Mouse (Mus musculus): ENCODE data around the gene Cidec.

Gene Cidec

GRCm38 (mm10) chr6:113444207-113444965 lies 8.8 kb upstream of the Cidec start:
- no peak for DNase-seq (ENCODE audit: inconsistent age in 2 of 2, low spot score in 1 of 2)

GRCm38 (mm10) chr6:113443091-113443490 lies 7.5 kb upstream of the Cidec start:
- DNase-seq (ENCODE audit: inconsistent age in 2 of 2, low spot score in 1 of 2): peak in 1 of 2 experiments; percentile 40

DNA sequence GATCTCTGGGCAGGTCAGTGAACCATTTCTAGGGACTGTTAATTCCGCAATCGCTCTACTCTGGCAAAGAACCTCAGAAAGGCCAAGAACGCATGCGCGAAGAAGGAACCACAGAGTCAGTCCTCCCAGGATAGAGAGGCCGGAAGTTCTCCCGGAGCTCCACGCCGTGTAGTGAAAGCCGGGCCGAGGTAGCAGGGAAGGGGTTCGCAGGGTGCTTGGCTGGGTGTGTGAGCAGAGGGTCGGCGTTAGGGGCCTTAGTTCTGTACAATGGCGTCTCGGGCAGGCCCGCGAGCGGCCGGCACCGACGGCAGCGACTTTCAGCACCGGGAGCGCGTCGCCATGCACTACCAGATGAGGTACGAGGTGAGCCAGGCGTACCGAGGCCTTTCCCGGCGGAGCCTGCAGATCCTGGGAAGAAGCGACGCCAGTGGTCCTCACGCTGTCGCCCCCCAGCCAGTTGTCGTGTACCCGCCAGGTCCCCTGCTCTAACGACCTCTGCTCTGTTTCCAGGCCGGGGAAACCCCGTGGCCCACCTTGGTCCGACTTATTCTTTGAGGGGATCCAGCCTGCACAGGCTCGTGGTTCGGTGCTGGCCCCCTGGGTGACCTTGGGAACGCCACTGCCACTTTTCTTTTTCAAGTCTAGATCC lies 7.0 kb upstream of the Cidec start, which contains the start of gene Jagn1:
TSS of gene Jagn1 (plus strand) at position 128 of the 649 bp plus-strand sequence.
- DNase-seq (ENCODE audit: inconsistent age in 2 of 2, low spot score in 1 of 2): peak; percentile 92 to 98

GRCm38 (mm10) chr6:113442087-113442441 lies 6.5 kb upstream of the Cidec start:
- DNase-seq (ENCODE audit: inconsistent age in 2 of 2, low spot score in 1 of 2): no peak

DNA sequence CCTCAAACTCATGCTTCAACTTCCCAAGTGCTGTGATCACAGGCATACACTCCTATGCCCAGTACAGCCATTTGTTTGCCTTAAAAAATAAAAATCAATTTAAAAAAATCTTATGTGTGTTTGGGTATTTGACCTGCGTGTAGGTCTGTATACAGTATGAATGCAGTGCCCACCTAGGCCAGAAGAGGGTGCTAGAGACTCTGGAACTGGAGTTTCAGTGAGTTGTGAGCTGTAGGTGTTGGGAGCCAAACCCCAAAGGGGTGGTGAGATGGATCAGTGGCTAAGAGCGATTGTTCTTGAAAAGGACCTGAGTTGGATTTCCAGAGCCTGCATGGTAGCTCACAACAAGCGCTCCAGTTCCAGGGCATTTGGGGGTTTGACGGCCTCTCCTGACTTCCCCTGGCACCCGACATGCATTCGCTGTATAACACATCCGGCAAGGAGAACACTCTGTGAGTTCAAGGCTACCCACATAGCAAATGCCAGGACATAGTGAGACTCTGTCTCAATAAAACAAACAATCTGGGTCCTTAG lies 5.7 kb upstream of the Cidec start:
- DNase-seq (ENCODE audit: inconsistent age in 2 of 2, low spot score in 1 of 2): peak; percentile 71 to 93

DNA sequence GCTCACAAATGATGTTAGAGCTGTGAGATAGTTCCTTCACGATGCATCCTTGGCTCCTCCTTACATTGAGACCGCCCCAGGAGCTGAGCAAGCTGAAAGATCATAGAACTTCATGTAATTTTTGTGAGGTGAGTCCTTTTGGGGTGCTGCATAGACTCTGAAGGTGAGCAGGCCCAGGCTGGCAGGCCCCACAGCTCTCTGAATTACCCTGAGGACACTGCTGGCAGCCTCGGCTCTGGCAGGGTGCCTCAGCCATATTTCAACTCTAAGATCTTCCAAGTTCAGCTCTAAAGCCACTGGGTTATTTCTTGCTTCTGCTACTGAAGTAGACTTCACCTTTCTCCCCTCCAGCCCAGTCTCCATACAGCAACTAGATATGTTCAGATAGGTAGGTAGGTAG lies 5.1 kb upstream of the Cidec start:
- DNase-seq (ENCODE audit: inconsistent age in 2 of 2, low spot score in 1 of 2): peak; percentile 14 to 64

GRCm38 (mm10) chr6:113438721-113439430 lies 3.3 kb upstream of the Cidec start:
- peak in 1 of 2 experiments; percentile 57 for DNase-seq (ENCODE audit: inconsistent age in 2 of 2, low spot score in 1 of 2)

GRCm38 (mm10) chr6:113437135-113437534 lies 1.6 kb upstream of the Cidec start:
- no peak for DNase-seq (ENCODE audit: inconsistent age in 2 of 2, low spot score in 1 of 2)

- peak in 1 of 2 experiments; percentile 54 for DNase-seq (ENCODE audit: inconsistent age in 2 of 2, low spot score in 1 of 2)
Measured at GRCm38 (mm10) chr6:113434691-113435090, 869 bp downstream of the Cidec start.

GRCm38 (mm10) chr6:113433661-113434060 lies 1.9 kb downstream of the Cidec start:
- no peak for DNase-seq (ENCODE audit: inconsistent age in 2 of 2, low spot score in 1 of 2)

- no peak for DNase-seq (ENCODE audit: inconsistent age in 2 of 2, low spot score in 1 of 2)
Measured at GRCm38 (mm10) chr6:113431801-113432200, 3.8 kb downstream of the Cidec start.

DNA sequence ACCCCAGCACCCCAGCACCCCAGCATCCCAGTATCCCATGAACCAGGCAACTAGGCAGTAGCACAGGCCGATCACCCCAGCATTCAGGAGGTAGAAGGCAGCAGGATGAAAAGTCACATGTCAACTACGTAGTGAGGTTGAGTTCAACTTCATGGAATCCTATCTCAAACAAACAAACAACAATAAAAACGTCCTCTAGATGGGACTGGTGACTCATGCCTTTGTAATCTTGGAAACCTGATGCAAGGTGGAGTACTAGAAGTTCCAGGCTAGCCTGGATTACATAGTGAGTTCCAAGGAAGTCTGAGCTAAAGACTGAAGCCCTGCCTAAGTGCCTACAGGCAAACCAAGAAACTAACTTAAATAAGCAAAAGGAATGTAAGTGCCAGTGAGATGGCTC lies 4.7 kb downstream of the Cidec start:
- no peak for DNase-seq (ENCODE audit: inconsistent age in 2 of 2, low spot score in 1 of 2)

DNA sequence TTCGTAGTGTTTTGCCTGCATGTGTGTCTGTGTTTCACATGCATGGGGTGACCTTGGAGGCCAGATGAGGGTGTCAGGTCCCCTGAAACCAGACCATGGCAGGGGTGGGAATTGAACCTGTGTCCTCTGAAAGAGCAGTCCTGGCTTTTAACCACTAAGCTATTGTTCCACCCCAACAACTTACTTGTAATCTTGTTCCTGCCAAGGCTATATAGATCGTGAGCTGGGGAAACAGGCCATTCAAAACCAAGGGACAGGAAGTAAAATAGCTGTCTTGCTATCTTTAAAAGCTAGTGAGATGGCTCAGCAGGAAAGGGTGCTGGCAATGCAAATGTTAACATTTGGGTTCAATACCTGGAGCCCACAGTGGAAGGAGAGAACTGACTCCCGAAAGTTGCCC lies 5.6 kb downstream of the Cidec start:
- DNase-seq (ENCODE audit: inconsistent age in 2 of 2, low spot score in 1 of 2): no peak

- DNase-seq (ENCODE audit: inconsistent age in 2 of 2, low spot score in 1 of 2): no peak
Measured at GRCm38 (mm10) chr6:113428006-113428405, 7.6 kb downstream of the Cidec start.

GRCm38 (mm10) chr6:113427397-113427796 lies 8.2 kb downstream of the Cidec start:
- peak in 1 of 2 experiments; percentile 58 for DNase-seq (ENCODE audit: inconsistent age in 2 of 2, low spot score in 1 of 2)

- no peak for DNase-seq (ENCODE audit: inconsistent age in 2 of 2, low spot score in 1 of 2)
Measured at GRCm38 (mm10) chr6:113426696-113427095, 8.9 kb downstream of the Cidec start.

GRCm38 (mm10) chr6:113424187-113424586 lies 11.4 kb downstream of the Cidec start:
- peak in 1 of 2 experiments; percentile 59 for DNase-seq (ENCODE audit: inconsistent age in 2 of 2, low spot score in 1 of 2)

DNA sequence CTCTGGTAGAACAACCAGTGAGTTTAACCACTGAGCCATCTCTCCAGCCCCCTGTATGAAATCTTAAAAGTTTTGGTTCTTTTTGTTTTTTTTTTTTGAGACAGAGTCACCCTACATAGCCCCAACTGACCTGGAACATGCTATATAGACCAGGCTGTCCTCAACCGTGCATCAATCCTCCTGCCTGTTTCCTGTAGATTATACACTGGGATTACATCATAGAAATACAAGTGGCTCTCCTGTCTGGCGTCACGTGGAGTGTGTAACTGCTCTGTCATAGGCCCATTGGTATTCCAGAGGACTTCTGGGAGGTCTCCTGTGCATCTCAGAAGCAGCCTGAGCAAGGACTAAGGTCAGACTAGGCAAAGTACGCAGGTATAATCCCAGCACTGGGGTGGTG lies 12.6 kb downstream of the Cidec start:
- DNase-seq (ENCODE audit: inconsistent age in 2 of 2, low spot score in 1 of 2): no peak

GRCm38 (mm10) chr6:113419199-113419587 lies 16.4 kb downstream of the Cidec start, which contains the start of gene Rpusd3:
Rpusd3 (minus strand) TSS chr6:113419340.
- peak; percentile 98 to 99 for DNase-seq (ENCODE audit: inconsistent age in 2 of 2, low spot score in 1 of 2)

- DNase-seq (ENCODE audit: inconsistent age in 2 of 2, low spot score in 1 of 2): no peak
Measured at GRCm38 (mm10) chr6:113418441-113419198, 16.9 kb downstream of the Cidec start.

DNA sequence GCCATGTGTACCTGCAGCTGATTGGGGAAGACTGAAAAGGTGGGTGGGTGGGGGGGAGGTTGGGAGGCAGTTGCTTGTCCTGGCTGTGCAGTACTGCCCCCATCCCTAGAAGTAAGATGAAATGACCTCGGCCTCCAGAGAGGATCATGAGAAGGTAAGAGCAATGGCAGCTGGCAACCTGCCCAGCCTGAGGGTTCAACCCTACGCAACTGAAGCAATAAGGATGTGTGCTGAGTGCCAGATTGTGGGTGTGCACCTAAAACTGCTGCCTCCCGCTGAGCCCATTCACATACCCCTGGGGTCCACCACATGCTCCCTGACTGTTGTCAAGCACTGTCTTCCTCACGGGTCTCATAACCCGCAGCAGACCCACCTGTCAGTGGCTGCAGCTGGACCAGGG lies 19.1 kb downstream of the Cidec start:
- DNase-seq (ENCODE audit: inconsistent age in 2 of 2, low spot score in 1 of 2): no peak
